Mouse (Mus musculus) midbrain, embryonic 10.5 days (tissue): Measurements from ENCODE around the gene Tmem14c. TPM values are rescaled to one million over a fixed set of nuclear protein-coding genes. Genes with fewer than 3 reads are reported as not detected.
"Not testable (repeated sequence)": the region's sequence is repeated elsewhere in the genome, so short reads cannot be mapped to it uniquely, and the experiment has no call there.

Experiments used
- DNase-seq: peaks from one replicate; pipeline ENCODE4 v3.0.0-alpha.2; 2017; ENCODE audit warnings: low spot score
- H3K27ac ChIP-seq: fragments of 300-500 bp; sonication (generic); replicated peaks from 2 replicates; pipeline ENCODE4 v1.5.1; 2016; ENCODE audit warnings: mild to moderate bottlenecking
- H3K27me3 ChIP-seq: fragments of 300-500 bp; sonication (generic); 2 replicates; pipeline ENCODE4 v1.6.1; 2016; ENCODE audit warnings: low read depth, mild to moderate bottlenecking; ENCODE audit not compliant: poor library complexity, severe bottlenecking
- H3K36me3 ChIP-seq: fragments of 300-500 bp; sonication (generic); 2 replicates; pipeline ENCODE4 v1.6.1; 2016; ENCODE audit warnings: mild to moderate bottlenecking, moderate library complexity
- H3K4me1 ChIP-seq: fragments of 300-500 bp; sonication (generic); 2 replicates; pipeline ENCODE4 v1.6.1; 2016
- H3K4me3 ChIP-seq: fragments of 300-500 bp; sonication (generic); 2 replicates; pipeline ENCODE4 v1.5.1; 2016; ENCODE audit warnings: mild to moderate bottlenecking, moderate library complexity
- H3K9me3 ChIP-seq: fragments of 300-500 bp; sonication (generic); replicated peaks from 2 replicates; pipeline ENCODE4 v1.6.1; 2016; ENCODE audit warnings: mild to moderate bottlenecking
- WGBS: fragments of 180-500 bp; shearing (Covaris S2); methylation state at CpG from one replicate; pipeline ENCODE4 v1.1.7; 2016; 5-methylcytosine and 5-hydroxymethylcytosine counted together
- polyA plus RNA-seq: library from polyadenylated mRNA; unstranded; fragments of >200 nt; fragmentation: Nextera tagmentation; extraction: Ambion mirVana; gene quantifications from 2 replicates; pipeline ENCODE4 v1.2.1, GENCODE M21; 2016

Gene Tmem14c
- polyA plus RNA-seq, 1 experiment from 2014 or later: 233 TPM

- not testable (repeated sequence) for H3K9me3 ChIP-seq, H3K27me3 ChIP-seq, H3K27ac ChIP-seq, H3K4me3 ChIP-seq, DNase-seq, H3K4me1 ChIP-seq, H3K36me3 ChIP-seq
- WGBS: 73% methylated on average over 4 of the region's 4 CpGs
Measured at GRCm38 (mm10) chr13:40987608-40988303, 28.3 kb upstream of the Tmem14c start.

- H3K27me3 ChIP-seq: peaks cover 6% of the 10 kb centered on the region; the same call in 1 of the 2 replicates
- DNase-seq: no peak
- no peaks in the 10 kb centered on the region for H3K4me1 ChIP-seq
- H3K36me3 ChIP-seq: no peaks in the 10 kb centered on the region
- no peaks in the 10 kb centered on the region for H3K9me3 ChIP-seq
- 80% methylated on average over 2 of the region's 2 CpGs for WGBS
- no peak overlapping the region for H3K4me3 ChIP-seq
- no peak overlapping the region for H3K27ac ChIP-seq
Measured at GRCm38 (mm10) chr13:40988418-40988817, 27.7 kb upstream of the Tmem14c start.

GRCm38 (mm10) chr13:40994487-40995263 lies 21.4 kb upstream of the Tmem14c start:
- Histone ChIP-seq H3K9me3 (no peaks in the 10 kb centered on the region), H3K27ac (peak overlapping the region; percentile 28; the same call in 1 of the 2 replicates), H3K36me3 (no peaks in the 10 kb centered on the region), H3K27me3 (peaks cover 6% of the 10 kb centered on the region; the same call in 1 of the 2 replicates), H3K4me1 (peaks cover 13% of the 10 kb centered on the region), H3K4me3 (no peak overlapping the region; the same call in 1 of the 2 replicates)
- WGBS: 43% methylated on average over 8 of the region's 8 CpGs
- DNase-seq: no peak

GRCm38 (mm10) chr13:40998537-40998936 lies 17.6 kb upstream of the Tmem14c start:
- Histone ChIP-seq H3K4me1 (peaks cover 32% of the 10 kb centered on the region), H3K36me3 (0 out of 2 replicates have a peak, but pooled peaks cover 11% of the 10 kb centered on the region)
- not testable (repeated sequence) for DNase-seq, H3K27ac ChIP-seq, H3K27me3 ChIP-seq, H3K4me3 ChIP-seq, H3K9me3 ChIP-seq
- WGBS: 90% methylated on average over 5 of the region's 5 CpGs

- Histone ChIP-seq H3K9me3 (no peaks in the 10 kb centered on the region), H3K27me3 (no peaks in the 10 kb centered on the region), H3K27ac (peak overlapping the region; percentile 94), H3K4me1 (peaks cover 20% of the 10 kb centered on the region), H3K4me3 (peak overlapping the region; percentile 97), H3K36me3 (peaks cover 22% of the 10 kb centered on the region)
- 2% methylated on average over 25 of the region's 25 CpGs for WGBS
- DNase-seq: peak; percentile 50
Measured at GRCm38 (mm10) chr13:41000140-41000925, 15.8 kb upstream of the Tmem14c start.

- H3K27ac ChIP-seq: peak within 1 kb of the TSS; percentile 94
- H3K4me3 ChIP-seq: peak within 1 kb of the TSS; percentile 97
- no peaks in the 10 kb centered on the region for H3K27me3 ChIP-seq
- H3K36me3 ChIP-seq: peaks cover 29% of the 10 kb centered on the region
- peaks cover 20% of the 10 kb centered on the region for H3K4me1 ChIP-seq
- DNase-seq: peak; percentile 93
- no peaks in the 10 kb centered on the region for H3K9me3 ChIP-seq
- WGBS: under 1% methylated on average over 58 of the region's 58 CpGs
Measured at GRCm38 (mm10) chr13:41000926-41001639, 15.0 kb upstream of the Tmem14c start, which contains the start of gene Pak1ip1. TSS of gene Pak1ip1 (plus strand) at chr13:41001023.

GRCm38 (mm10) chr13:41002001-41002400 lies 14.1 kb upstream of the Tmem14c start:
- Histone ChIP-seq H3K27me3 (no peaks in the 10 kb centered on the region), H3K4me3 (peak overlapping the region; percentile 97), H3K4me1 (peaks cover 20% of the 10 kb centered on the region), H3K36me3 (peaks cover 38% of the 10 kb centered on the region), H3K9me3 (no peaks in the 10 kb centered on the region), H3K27ac (no peak overlapping the region)
- DNase-seq: no peak
- 84% methylated on average over 5 of the region's 5 CpGs for WGBS

GRCm38 (mm10) chr13:41006244-41006643 lies 9.8 kb upstream of the Tmem14c start:
- Histone ChIP-seq H3K27me3 (no peaks in the 10 kb centered on the region), H3K27ac (no peak overlapping the region), H3K36me3 (peaks cover 81% of the 10 kb centered on the region), H3K4me3 (no peak overlapping the region), H3K9me3 (no peaks in the 10 kb centered on the region), H3K4me1 (peaks cover 11% of the 10 kb centered on the region)
- DNase-seq: no peak
- WGBS: 95% methylated on average over 4 of the region's 4 CpGs

- Histone ChIP-seq H3K9me3 (no peaks in the 10 kb centered on the region), H3K4me1 (no peaks in the 10 kb centered on the region), H3K36me3 (peaks cover 92% of the 10 kb centered on the region), H3K4me3 (no peak overlapping the region), H3K27me3 (no peaks in the 10 kb centered on the region), H3K27ac (no peak overlapping the region)
- DNase-seq: no peak
- WGBS: 95% methylated on average over 10 of the region's 10 CpGs
Measured at GRCm38 (mm10) chr13:41008271-41008670, 7.8 kb upstream of the Tmem14c start.

GRCm38 (mm10) chr13:41008946-41009345 lies 7.1 kb upstream of the Tmem14c start:
- no peak for DNase-seq
- H3K27me3 ChIP-seq: no peaks in the 10 kb centered on the region
- 83% methylated on average over 8 of the region's 8 CpGs for WGBS
- H3K4me3 ChIP-seq: no peak overlapping the region
- no peaks in the 10 kb centered on the region for H3K4me1 ChIP-seq
- no peaks in the 10 kb centered on the region for H3K9me3 ChIP-seq
- H3K36me3 ChIP-seq: peaks cover 96% of the 10 kb centered on the region
- H3K27ac ChIP-seq: no peak overlapping the region

GRCm38 (mm10) chr13:41016797-41017405 lies 809 bp downstream of the Tmem14c start:
- peak; percentile 23 for DNase-seq
- Histone ChIP-seq H3K4me1 (peaks cover 21% of the 10 kb centered on the region), H3K36me3 (peaks cover 69% of the 10 kb centered on the region), H3K27me3 (no peaks in the 10 kb centered on the region), H3K4me3 (peak overlapping the region; percentile 72), H3K9me3 (no peaks in the 10 kb centered on the region), H3K27ac (peak overlapping the region; percentile 92)
- 50% methylated on average over 12 of the region's 12 CpGs for WGBS
